Mouse (Mus musculus) ES-E14 (cell line): ENCODE measurements around the gene Olfr357. TPM values are rescaled to one million over a fixed set of nuclear protein-coding genes. Genes with fewer than 3 reads are reported as not detected.

Experiments
- DNase-seq: peaks from one replicate; pipeline ENCODE4 v3.0.0-alpha.2; 2013; ENCODE audit warnings: low read depth, low spot score
- H3K27ac ChIP-seq: 2 replicates; pipeline ENCODE4 v1.5.1; 2012; ENCODE audit warnings: low read depth, mild to moderate bottlenecking, low read length, moderate library complexity, mixed read lengths; ENCODE audit not compliant: poor library complexity, insufficient read depth, severe bottlenecking
- H3K36me3 ChIP-seq: 2 replicates; pipeline ENCODE4 v1.6.1; 2012; ENCODE audit warnings: mild to moderate bottlenecking, low read length, moderate library complexity, mixed read lengths; ENCODE audit not compliant: control insufficient read depth, poor library complexity, insufficient read depth, severe bottlenecking
- H3K4me1 ChIP-seq, 2 experiments: fragments of 150-350 bp in 1 of 2; sonication (generic) in 1 of 2; 2 replicates each; pipeline ENCODE4 v1.6.1; 2012; ENCODE audit warnings: low read length in 2 of 2, mild to moderate bottlenecking in 1 of 2, mixed read lengths in 1 of 2; ENCODE audit not compliant: control insufficient read depth in 2 of 2, insufficient read depth in 2 of 2, poor library complexity in 1 of 2
- H3K4me3 ChIP-seq, 2 experiments: fragments of 150-350 bp in 1 of 2; sonication (generic) in 1 of 2; 2 replicates each; pipeline ENCODE4 v1.5.1; 2012; ENCODE audit warnings: low read length in 2 of 2, low read depth in 1 of 2, mild to moderate bottlenecking in 1 of 2, mixed read lengths in 1 of 2; ENCODE audit not compliant: insufficient read depth in 1 of 2, poor library complexity in 1 of 2, severe bottlenecking in 1 of 2
- H3K9ac ChIP-seq: 2 replicates; pipeline ENCODE4 v1.6.1; 2012; ENCODE audit warnings: low read depth, mild to moderate bottlenecking, low read length, mixed read lengths; ENCODE audit not compliant: poor library complexity, insufficient read depth, severe bottlenecking
- H3K9me3 ChIP-seq: fragments of 150-350 bp; sonication (generic); 2 replicates; pipeline ENCODE4 v1.6.1; 2012; ENCODE audit warnings: low read depth, mild to moderate bottlenecking, low read length; ENCODE audit not compliant: control insufficient read depth, insufficient read depth
- CHD2 ChIP-seq: IDR thresholded peaks from 2 replicates; pipeline ENCODE4 v1.6.1; 2014; ENCODE audit warnings: mild to moderate bottlenecking, low read depth, low read length, inconsistent platforms
- HCFC1 ChIP-seq: IDR thresholded peaks from 2 replicates; pipeline ENCODE4 v1.6.1; 2012; ENCODE audit warnings: low read length, inconsistent platforms, borderline replicate concordance; ENCODE audit not compliant: insufficient read depth
- MAFK ChIP-seq: IDR thresholded peaks from 2 replicates; pipeline ENCODE4 v1.6.1; 2014; ENCODE audit warnings: mild to moderate bottlenecking, low read depth, low read length, inconsistent platforms; ENCODE audit not compliant: insufficient read depth
- ZC3H11A ChIP-seq: IDR thresholded peaks from 2 replicates; pipeline ENCODE4 v1.6.1; 2012; ENCODE audit warnings: low read depth, mild to moderate bottlenecking, inconsistent platforms, low read length, borderline replicate concordance
- ZNF384 ChIP-seq: IDR thresholded peaks from 2 replicates; pipeline ENCODE4 v1.6.1; 2012; ENCODE audit warnings: low read depth, low read length, inconsistent platforms
- in situ Hi-C, 2 experiments: fragments of 600-800 bp; cut with MboI; formaldehyde crosslinking; loops; one replicate each; pipeline ENCODE4 v1.15.1; 2025; ENCODE audit warnings: low sequenced_read_pairs in 2 of 2, inconsistent platforms in 1 of 2; ENCODE audit not compliant: unreplicated experiment in 2 of 2
- total RNA-seq: library from RNA; depleted of rRNA; stranded (reverse); fragments of 300-350 nt; gene quantifications from 2 replicates; pipeline ENCODE4 v1.2.3, GENCODE M21; 2012; rRNA removed

Olfr357 gene
- total RNA-seq = not detected in 2 replicates

GRCm38 (mm10) chr2:36993527-36993926, at the start of gene Olfr357:
TSS of gene Olfr357 (plus strand) at chr2:36993827.
- no peak for DNase-seq
- no peaks in the 10 kb centered on the region for H3K4me1 ChIP-seq
- H3K27ac ChIP-seq = no peak within 1 kb of the TSS
- no peak within 1 kb of the TSS for H3K4me3 ChIP-seq
- no peaks in the 10 kb centered on the region for H3K9me3 ChIP-seq
- H3K36me3 ChIP-seq = no peaks in the 10 kb centered on the region
- in situ Hi-C loops = no loop called here
- H3K9ac ChIP-seq = no peak within 1 kb of the TSS
- TF ChIP-seq CHD2 = no peak
- TF ChIP-seq HCFC1 = no peak
- TF ChIP-seq ZNF384 = no peak
- no peak for TF ChIP-seq MAFK
- no peak for TF ChIP-seq ZC3H11A

DNA sequence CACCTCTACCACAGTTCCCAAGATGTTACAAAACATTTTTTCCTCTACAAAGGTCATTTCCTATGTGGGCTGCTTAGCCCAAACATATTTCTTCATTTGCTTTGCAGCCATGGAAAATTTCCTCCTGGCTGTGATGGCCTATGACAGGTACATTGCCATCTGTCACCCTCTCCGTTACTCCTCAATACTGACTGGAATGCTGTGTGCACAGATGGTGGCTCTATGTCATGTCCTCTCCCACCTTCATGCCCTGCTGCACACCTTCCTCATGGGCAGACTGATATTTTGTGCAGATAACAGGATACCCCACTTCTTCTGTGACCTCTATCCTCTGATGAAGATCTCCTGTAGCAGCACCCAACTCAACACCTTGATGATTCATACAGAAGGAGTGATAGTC, 3.4 kb downstream of the Olfr357 start:
- Histone ChIP-seq H3K27ac (no peak overlapping the region), H3K4me3 (no peak overlapping the region), H3K9me3 (no peaks in the 10 kb centered on the region), H3K36me3 (no peaks in the 10 kb centered on the region), H3K9ac (no peak overlapping the region), H3K4me1 (no peaks in the 10 kb centered on the region)
- in situ Hi-C loops = no loop called here
- DNase-seq = no peak
- TF ChIP-seq ZC3H11A = no peak
- no peak for TF ChIP-seq MAFK
- no peak for TF ChIP-seq CHD2
- no peak for TF ChIP-seq ZNF384

DNA sequence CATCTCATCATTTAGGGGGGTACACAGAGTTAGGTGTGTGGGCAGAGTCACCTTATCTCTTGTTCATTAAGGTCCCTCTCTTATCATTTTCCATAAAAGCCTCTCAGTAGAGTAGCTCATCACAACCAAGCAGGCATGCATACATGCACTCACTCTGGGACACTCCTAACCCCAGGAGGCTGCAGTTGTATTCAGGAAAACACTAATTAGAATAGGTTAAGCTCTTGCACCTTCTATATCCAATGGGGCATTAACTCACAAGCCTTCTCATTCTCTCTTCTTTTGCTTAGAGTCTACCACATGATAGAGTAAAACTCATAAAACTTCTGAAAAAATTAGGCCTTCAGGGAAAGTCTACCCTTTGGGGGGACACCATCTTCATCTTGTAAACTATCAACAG, 15.6 kb downstream of the Olfr357 start, which contains the start of gene Olfr358:
Olfr358 (minus strand) TSS at position 101 of the 400 bp plus-strand sequence.
- Histone ChIP-seq H3K36me3 (no peaks in the 10 kb centered on the region), H3K27ac (no peak within 1 kb of the TSS), H3K9me3 (no peaks in the 10 kb centered on the region), H3K4me1 (no peaks in the 10 kb centered on the region), H3K9ac (no peak within 1 kb of the TSS), H3K4me3 (no peak within 1 kb of the TSS)
- TF ChIP-seq ZC3H11A (no peak), ZNF384 (no peak), HCFC1 (no peak), MAFK (no peak), CHD2 (no peak)
- in situ Hi-C loops = no loop called here
- no peak for DNase-seq

Other genes starting within 250 kb of the Olfr357 start
- not detected in 2 replicates for gene Olfr348, start 209.6 kb upstream of the Olfr357 start, total RNA-seq
- gene Olfr50, start 203.3 kb upstream of the Olfr357 start, total RNA-seq = not detected in 2 replicates
- not detected in 2 replicates for gene Olfr3, start 176.8 kb upstream of the Olfr357 start, total RNA-seq
- gene Olfr350, start 147.5 kb upstream of the Olfr357 start, total RNA-seq = not detected in 2 replicates
- gene Olfr351, start 131.2 kb upstream of the Olfr357 start, total RNA-seq = not detected in 2 replicates
- not detected in 2 replicates for gene Olfr352, start 125.4 kb upstream of the Olfr357 start, total RNA-seq
- gene Olfr353, start 100.9 kb upstream of the Olfr357 start, total RNA-seq = not detected in 2 replicates
- gene Olfr354, start 88.1 kb upstream of the Olfr357 start, total RNA-seq = not detected in 2 replicates
- gene Olfr355, start 64.9 kb upstream of the Olfr357 start, total RNA-seq = not detected in 2 replicates
- not detected in 2 replicates for gene Olfr356, start 56.7 kb upstream of the Olfr357 start, total RNA-seq
- not detected in 2 replicates for gene Olfr358, start 15.5 kb downstream of the Olfr357 start, total RNA-seq
- not detected in 2 replicates for gene Olfr360, start 71.9 kb downstream of the Olfr357 start, total RNA-seq
- gene Olfr361, start 95.5 kb downstream of the Olfr357 start, total RNA-seq = not detected in 2 replicates
- not detected in 2 replicates for gene Olfr362, start 124.1 kb downstream of the Olfr357 start, total RNA-seq
- gene Olfr364-ps1, start 145.5 kb downstream of the Olfr357 start, total RNA-seq = not detected in 2 replicates
- gene Olfr365, start 194.4 kb downstream of the Olfr357 start, total RNA-seq = not detected in 2 replicates
- gene Olfr366, start 217.7 kb downstream of the Olfr357 start, total RNA-seq = not detected in 2 replicates